Mouse (Mus musculus) myocyte (in vitro differentiated cells): ENCODE results near the gene Gm11042.

Experiments
- CEBPB ChIP-seq: IDR thresholded peaks from 2 replicates; pipeline ENCODE4 v1.6.1; 2011; ENCODE audit warnings: mild to moderate bottlenecking, moderate library complexity; ENCODE audit not compliant: poor library complexity, insufficient read depth, severe bottlenecking
- E2F4 ChIP-seq: IDR thresholded peaks from one replicate; pipeline ENCODE4 v1.6.1; 2011; ENCODE audit warnings: mild to moderate bottlenecking, control low read depth, moderate library complexity; ENCODE audit not compliant: insufficient read depth
- MAX ChIP-seq: IDR thresholded peaks from one replicate; pipeline ENCODE4 v1.6.1; 2011; ENCODE audit warnings: low read depth, mild to moderate bottlenecking, control low read depth
- MYOD1 ChIP-seq, 3 experiments: IDR thresholded peaks; one replicate each; pipeline ENCODE4 v1.6.1; 2011; ENCODE audit warnings: control low read depth in 2 of 3, low read depth in 2 of 3, mild to moderate bottlenecking in 2 of 3, moderate library complexity in 1 of 3; ENCODE audit not compliant: insufficient read length in 2 of 3, control insufficient read depth in 1 of 3
- MYOG ChIP-seq, 3 experiments: IDR thresholded peaks; one replicate each; pipeline ENCODE4 v1.6.1; 2011; ENCODE audit warnings: control low read depth in 2 of 3, low read depth in 2 of 3, mild to moderate bottlenecking in 2 of 3; ENCODE audit not compliant: insufficient read length in 2 of 3, control insufficient read depth in 1 of 3, insufficient read depth in 1 of 3
- POLR2A ChIP-seq: IDR thresholded peaks from one replicate; pipeline ENCODE4 v1.6.1; 2011; ENCODE audit warnings: low read depth, mild to moderate bottlenecking, control low read depth, moderate library complexity; ENCODE audit not compliant: insufficient read length
- POLR2AphosphoS2 ChIP-seq: IDR thresholded peaks from one replicate; pipeline ENCODE4 v1.6.1; 2011; ENCODE audit warnings: low read depth, control low read depth; ENCODE audit not compliant: insufficient read length
- REST ChIP-seq: IDR thresholded peaks from one replicate; pipeline ENCODE4 v1.6.1; 2011; ENCODE audit warnings: mild to moderate bottlenecking, control low read depth, moderate library complexity; ENCODE audit not compliant: insufficient read depth, insufficient read length
- SRF ChIP-seq: IDR thresholded peaks from one replicate; pipeline ENCODE4 v1.6.1; 2011; ENCODE audit warnings: low read depth; ENCODE audit not compliant: control insufficient read depth, insufficient read length
- TCF12 ChIP-seq: IDR thresholded peaks from one replicate; pipeline ENCODE4 v1.6.1; 2011; ENCODE audit warnings: mild to moderate bottlenecking, control low read depth; ENCODE audit not compliant: poor library complexity, insufficient read depth, severe bottlenecking
- USF1 ChIP-seq: IDR thresholded peaks from one replicate; pipeline ENCODE4 v1.6.1; 2011; ENCODE audit warnings: low read depth, mild to moderate bottlenecking, control low read depth, moderate library complexity

GRCm38 (mm10) chr12:74326644-74327043 lies 10.4 kb upstream of the Gm11042 start:
- no peak for TF ChIP-seq MAX
- TF ChIP-seq E2F4: no peak
- TF ChIP-seq USF1: no peak
- no peak for TF ChIP-seq POLR2A
- no peak for TF ChIP-seq TCF12
- TF ChIP-seq MYOG (IDR thresholded peaks at IDR 0.05; ENCODE audit: control insufficient read depth in 1 of 3, insufficient read depth in 1 of 3, insufficient read length in 2 of 3, low read depth in 2 of 3): no peak
- TF ChIP-seq CEBPB: no peak
- TF ChIP-seq POLR2AphosphoS2: no peak
- TF ChIP-seq SRF: no peak
- TF ChIP-seq REST: no peak
- TF ChIP-seq MYOD1 (IDR thresholded peaks at IDR 0.05; ENCODE audit: control insufficient read depth in 1 of 3, insufficient read length in 2 of 3, low read depth in 2 of 3): no peak
